Mouse (Mus musculus) thymus, adult 2 months (tissue): ENCODE measurements at regions not wholly inside any gene's neighbourhood (a gene's known extent, or its start where the extent isn't known, plus 50 kb on each side); places are given as distances from the start of the nearest gene placed in this dataset.

Source experiments
- DNase-seq: peaks from one replicate; pipeline ENCODE4 v3.0.0; 2021
- H3K27ac ChIP-seq: fragments of 200-500 bp; 2 replicates; pipeline ENCODE4 v1.5.1; 2012; ENCODE audit warnings: low read length, control low read depth; ENCODE audit not compliant: control insufficient read depth, insufficient read depth
- H3K27me3 ChIP-seq: fragments of 200-500 bp; 2 replicates; pipeline ENCODE4 v1.6.1; 2012; ENCODE audit warnings: mild to moderate bottlenecking, low read length, moderate library complexity, mixed read lengths; ENCODE audit not compliant: control insufficient read depth, insufficient read depth
- H3K36me3 ChIP-seq: fragments of 200-500 bp; 2 replicates; pipeline ENCODE4 v1.6.1; 2012; ENCODE audit warnings: mild to moderate bottlenecking, low read length, moderate library complexity; ENCODE audit not compliant: control insufficient read depth, insufficient read depth
- H3K4me1 ChIP-seq: fragments of 200-500 bp; replicated peaks from 2 replicates; pipeline ENCODE4 v1.6.1; 2012; ENCODE audit warnings: low read length; ENCODE audit not compliant: control insufficient read depth, insufficient read depth
- H3K4me3 ChIP-seq: fragments of 200-500 bp; 2 replicates; pipeline ENCODE4 v1.5.1; 2012; ENCODE audit warnings: mild to moderate bottlenecking, low read length, control low read depth, moderate library complexity; ENCODE audit not compliant: control insufficient read depth, insufficient read depth
- CTCF ChIP-seq: fragments of 200-500 bp; IDR thresholded peaks from 2 replicates; pipeline ENCODE4 v1.5.1; 2012; ENCODE audit warnings: mild to moderate bottlenecking, control low read depth, low read length, moderate library complexity, borderline replicate concordance; ENCODE audit not compliant: control insufficient read depth, poor library complexity, insufficient read depth; ENCODE audit errors: extremely low read depth
- POLR2A ChIP-seq: fragments of 200-500 bp; IDR thresholded peaks from 2 replicates; pipeline ENCODE4 v1.6.1; 2012; ENCODE audit warnings: mild to moderate bottlenecking, low read length, control low read depth, moderate library complexity; ENCODE audit not compliant: control insufficient read depth, poor library complexity, insufficient read depth; ENCODE audit errors: extremely low read depth
- whole genome bisulfite sequencing: fragments of 180-500 bp; shearing (Covaris S2); methylation state at CpG from one replicate; pipeline ENCODE4 v1.1.7; 2018; 5-methylcytosine and 5-hydroxymethylcytosine counted together

DNA sequence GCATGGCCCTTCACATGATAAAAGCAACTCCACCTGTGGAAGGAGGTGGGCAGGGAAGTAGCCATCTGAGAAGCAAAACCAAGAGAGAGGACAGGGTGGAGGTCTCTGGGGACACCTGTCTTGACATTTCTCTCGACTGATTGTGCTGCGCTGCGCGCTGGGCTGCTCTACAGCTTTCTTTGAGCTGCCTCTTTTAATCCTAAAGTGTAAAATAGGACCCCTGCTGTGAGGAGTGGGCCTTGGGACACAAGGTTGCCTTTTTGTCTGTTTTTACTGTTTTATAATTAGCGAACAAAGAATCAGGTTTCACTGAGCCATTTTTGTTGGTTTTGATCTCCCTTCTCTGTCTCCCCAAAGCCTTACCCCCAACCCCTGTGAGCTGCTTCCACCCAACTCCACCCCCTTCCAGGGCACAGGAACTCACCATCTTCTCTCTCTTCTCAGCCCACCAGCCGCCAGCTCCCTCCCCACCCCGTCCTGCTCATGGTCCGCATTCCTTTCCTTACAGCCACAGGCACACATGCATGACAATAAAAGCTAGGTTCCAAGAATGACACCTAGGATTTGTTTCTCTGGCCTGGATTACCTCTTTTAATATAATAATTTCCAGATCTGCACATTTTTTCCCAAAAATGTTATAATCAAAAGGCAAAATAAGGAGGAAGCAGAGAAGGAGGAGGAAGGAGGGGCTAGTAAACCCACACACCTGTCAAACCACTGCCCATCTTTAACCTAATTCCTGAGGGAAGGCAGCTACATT is 57.3 kb downstream of the Cbln4 start:
- no peak for TF ChIP-seq POLR2A
- no peak for TF ChIP-seq CTCF
- DNase-seq, result no peak
- Histone ChIP-seq H3K4me1 (no peaks in the 10 kb centered on the region), H3K27ac (no peak overlapping the region), H3K27me3 (no peaks in the 10 kb centered on the region), H3K4me3 (no peak overlapping the region), H3K36me3 (no peaks in the 10 kb centered on the region)
- WGBS, result 46% methylated on average over 8 of the region's 8 CpGs

DNA sequence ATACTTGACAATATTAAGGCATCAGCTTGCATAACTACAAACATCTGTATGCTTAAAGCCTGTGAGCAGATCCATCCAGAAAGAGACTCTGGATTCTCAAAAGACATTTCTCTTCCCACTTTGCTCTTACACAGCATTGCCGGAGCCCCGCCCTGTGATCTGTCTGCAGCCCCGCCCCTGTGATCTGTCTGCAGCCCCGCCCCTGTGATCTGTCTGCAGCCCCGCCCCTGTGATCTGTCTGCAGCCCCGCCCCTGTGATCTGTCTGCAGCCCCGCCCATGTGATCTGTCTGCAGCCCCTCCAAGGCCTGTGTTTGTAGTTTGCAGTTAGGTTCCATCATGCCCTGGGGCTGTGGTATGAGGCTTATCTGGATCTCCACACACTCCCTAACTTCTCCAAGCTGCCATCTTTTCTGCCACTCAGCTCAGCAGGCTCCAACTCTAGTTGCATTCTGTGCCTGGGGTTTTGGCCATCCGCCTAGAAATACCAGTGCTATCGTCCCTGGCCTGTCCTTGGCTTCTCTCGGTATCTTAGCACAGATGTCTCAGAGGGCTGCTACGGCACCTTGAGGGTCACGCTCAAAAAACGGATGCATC is 73.9 kb downstream of the Cbln4 start:
- no peak for TF ChIP-seq POLR2A
- DNase-seq, result no peak

DNA sequence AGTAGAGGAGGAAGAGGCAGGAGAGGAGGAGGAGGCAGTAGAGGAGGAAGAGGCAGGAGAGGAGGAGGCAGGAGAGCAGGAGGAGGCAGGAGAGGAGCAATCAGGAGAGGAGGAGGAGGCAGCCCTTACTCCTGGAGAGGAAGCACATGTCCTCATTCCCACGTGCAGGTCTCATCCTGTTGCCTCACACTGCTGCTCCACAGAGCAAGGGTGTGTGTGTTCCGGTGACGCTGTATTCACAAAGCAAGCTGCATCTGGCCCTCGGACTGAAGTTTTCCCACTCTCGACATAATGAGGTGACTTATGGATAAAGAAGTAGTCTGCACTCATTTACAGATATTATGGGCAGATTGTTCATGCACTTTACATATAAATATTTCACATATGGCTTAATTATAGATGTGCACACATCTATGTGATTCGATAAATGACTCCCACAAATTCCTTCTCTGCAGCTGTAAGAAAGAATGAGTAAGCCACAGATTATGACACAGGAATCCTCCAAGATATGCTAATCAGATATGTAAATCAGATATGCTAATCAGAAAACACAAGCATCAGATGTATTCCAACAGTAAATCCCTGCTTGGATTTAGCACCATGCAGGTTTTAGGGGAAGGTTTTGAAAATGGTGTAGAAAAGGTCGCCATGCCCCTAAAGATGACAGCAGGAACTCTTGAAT is 96.6 kb downstream of the Cbln4 start:
- no peak for DNase-seq
- Histone ChIP-seq H3K4me3 (no peak overlapping the region), H3K27me3 (no peaks in the 10 kb centered on the region), H3K27ac (no peak overlapping the region), H3K4me1 (no peaks in the 10 kb centered on the region), H3K36me3 (no peaks in the 10 kb centered on the region)
- WGBS, result 82% methylated on average over 7 of the region's 7 CpGs
- TF ChIP-seq CTCF (no peak), POLR2A (no peak)

More for the DNA sequence above, 73.9 kb downstream of the Cbln4 start:
- H3K27ac ChIP-seq, result no peak overlapping the region
- no peaks in the 10 kb centered on the region for H3K4me1 ChIP-seq
- no peaks in the 10 kb centered on the region for H3K27me3 ChIP-seq
- no peaks in the 10 kb centered on the region for H3K36me3 ChIP-seq
- 71% methylated on average over 13 of the region's 13 CpGs for WGBS
- no peak overlapping the region for H3K4me3 ChIP-seq

DNA sequence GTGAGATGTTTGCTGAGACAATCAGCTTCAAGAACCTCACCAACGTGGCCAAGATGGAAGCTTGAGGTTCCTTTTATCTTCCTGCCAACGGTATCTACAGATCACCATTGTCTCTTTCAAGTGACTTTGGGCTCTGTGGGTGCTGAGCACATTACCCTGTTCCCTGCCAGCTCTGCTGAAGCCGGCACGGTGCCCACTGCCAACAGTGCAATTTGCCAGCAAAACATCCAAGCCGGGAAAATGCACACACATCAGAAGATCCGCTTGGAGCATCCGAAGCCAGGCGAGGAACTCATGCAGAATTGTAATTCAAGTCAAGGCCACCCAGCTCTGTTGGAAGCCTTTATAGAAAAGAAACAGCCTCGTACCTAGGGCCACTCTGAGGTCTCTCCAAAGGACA is 100.6 kb downstream of the Cbln4 start:
- H3K4me1 ChIP-seq, result no peaks in the 10 kb centered on the region
- H3K36me3 ChIP-seq, result no peaks in the 10 kb centered on the region
- WGBS, result 82% methylated on average over 9 of the region's 9 CpGs
- TF ChIP-seq CTCF (no peak), POLR2A (no peak)
- no peaks in the 10 kb centered on the region for H3K27me3 ChIP-seq
- no peak for DNase-seq
- H3K4me3 ChIP-seq, result no peak overlapping the region
- no peak overlapping the region for H3K27ac ChIP-seq

DNA sequence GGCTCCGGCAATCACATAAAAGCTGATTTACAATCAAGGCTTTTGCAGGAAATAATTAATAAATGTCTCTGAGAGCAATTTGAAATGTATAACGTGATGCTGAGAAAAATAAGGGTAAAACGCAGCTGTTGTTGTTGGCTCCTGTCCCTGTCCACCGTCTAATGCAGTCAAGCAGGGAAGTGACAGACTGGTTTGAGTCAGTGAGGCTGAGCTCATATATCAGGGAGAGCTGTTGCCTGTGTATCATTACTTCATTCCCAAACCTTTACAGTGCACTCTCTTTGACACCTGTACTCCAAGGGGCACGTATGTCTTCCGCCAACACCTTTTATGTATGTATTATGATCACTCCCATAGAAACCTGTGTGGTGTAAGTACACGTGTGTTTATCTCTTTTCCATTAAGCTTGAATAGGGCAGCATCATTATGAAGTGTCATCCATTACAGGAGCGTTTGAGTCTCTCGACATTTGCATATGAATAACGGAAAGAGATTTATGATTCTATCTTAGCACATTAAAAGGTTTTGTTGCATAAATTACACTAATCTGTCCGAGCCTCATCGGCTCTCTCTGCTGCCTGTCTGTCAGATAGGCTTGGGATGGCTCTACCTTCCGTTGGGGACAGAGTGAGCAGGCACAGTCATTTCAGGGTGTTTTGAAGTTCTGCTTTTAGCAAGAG is 107.5 kb downstream of the Cbln4 start:
- WGBS, result 85% methylated on average over 13 of the region's 13 CpGs

DNA sequence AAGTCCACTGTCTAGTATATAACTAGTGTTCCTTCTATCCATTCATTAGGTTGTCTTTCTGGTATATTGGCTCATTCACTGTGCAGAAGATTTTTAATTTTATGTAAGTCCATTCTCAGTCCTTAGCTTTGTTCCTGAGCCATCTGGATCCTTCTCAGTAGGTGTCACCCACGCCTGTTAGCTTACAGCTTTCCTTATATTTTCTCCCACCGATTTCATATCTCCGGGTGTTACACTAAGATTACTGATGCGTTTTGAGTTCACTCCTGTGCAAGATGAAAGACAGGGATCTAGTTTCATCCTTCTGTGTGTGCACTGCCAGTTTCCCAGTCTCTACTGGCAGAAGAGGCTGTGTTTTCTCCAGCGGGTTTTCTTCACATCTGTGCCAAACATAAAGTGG is 122.3 kb downstream of the Cbln4 start:
- 96% methylated on average over 5 of the region's 5 CpGs for WGBS
- H3K27me3 ChIP-seq, result no peaks in the 10 kb centered on the region
- H3K4me3 ChIP-seq, result no peak overlapping the region
- H3K36me3 ChIP-seq, result no peaks in the 10 kb centered on the region
- H3K27ac ChIP-seq, result no peak overlapping the region
- TF ChIP-seq CTCF, result no peak
- no peak for TF ChIP-seq POLR2A
- no peak for DNase-seq
- H3K4me1 ChIP-seq, result no peaks in the 10 kb centered on the region

More for the DNA sequence above, 107.5 kb downstream of the Cbln4 start:
- TF ChIP-seq CTCF (no peak), POLR2A (no peak)
- Histone ChIP-seq H3K27me3 (no peaks in the 10 kb centered on the region), H3K27ac (no peak overlapping the region), H3K4me1 (no peaks in the 10 kb centered on the region), H3K36me3 (no peaks in the 10 kb centered on the region), H3K4me3 (no peak overlapping the region)
- no peak for DNase-seq
